Mouse (Mus musculus) left cerebral cortex, adult 8-10 months (tissue): ENCODE data around the gene 1700011L22Rik. TPM values are rescaled to one million over a fixed set of nuclear protein-coding genes. Genes with fewer than 3 reads are reported as not detected.

Experiments used
- DNase-seq, 2 experiments: peaks; one replicate each; pipeline ENCODE4 v3.0.0; 2022; ENCODE audit warnings: low spot score in 2 of 2
- total RNA-seq, 4 experiments: library from RNA; stranded (reverse); gene quantifications; 2 replicates each; pipeline ENCODE4 v1.2.4; 2022

The 1700011L22Rik gene
- total RNA-seq, 4 experiments from 2014 or later, result not detected

DNA sequence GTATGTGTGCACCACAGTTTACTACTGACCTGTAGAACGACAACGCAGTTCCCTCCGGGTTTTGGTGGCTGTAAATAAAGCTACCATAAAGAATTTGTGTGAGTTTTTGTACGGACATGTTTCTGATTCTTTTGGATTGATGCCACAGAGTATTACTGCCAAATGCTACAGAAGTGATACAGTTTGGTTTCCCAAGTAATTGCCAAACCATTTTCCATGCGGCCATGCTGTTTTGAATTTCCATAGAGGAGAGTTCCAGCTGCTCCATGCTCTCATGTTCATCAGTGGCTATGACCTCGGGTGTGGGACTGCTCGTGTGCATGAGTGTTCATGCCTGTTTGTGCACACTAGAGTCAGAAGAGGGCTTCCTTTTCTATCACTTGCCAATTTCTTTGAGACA, 8.4 kb downstream of the 1700011L22Rik start:
- DNase-seq, result no peak

DNA sequence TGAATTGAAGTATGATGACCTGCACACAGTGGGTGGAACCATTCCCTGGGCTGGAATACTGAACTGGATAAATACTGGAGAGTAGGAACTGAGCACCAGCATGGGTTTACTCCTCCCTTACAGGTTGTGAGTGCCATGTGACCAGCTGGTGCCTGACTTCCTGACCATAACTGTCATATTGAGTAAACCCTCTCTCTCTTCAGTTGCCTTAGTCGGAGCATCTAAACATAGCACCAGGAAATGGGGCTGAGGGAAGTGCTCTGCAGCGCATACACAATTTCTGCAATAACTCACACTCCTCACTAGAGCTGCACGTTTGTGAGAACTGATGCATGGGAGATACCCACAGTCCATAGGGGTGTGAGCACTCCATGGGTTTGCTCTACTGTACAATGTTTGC, 9.1 kb downstream of the 1700011L22Rik start:
- no peak for DNase-seq

- DNase-seq, result no peak
Observed at GRCm38 (mm10) chr8:79229266-79229888, 19.0 kb downstream of the 1700011L22Rik start.

- no peak for DNase-seq
Observed at GRCm38 (mm10) chr8:79227916-79228315, 20.5 kb downstream of the 1700011L22Rik start.

GRCm38 (mm10) chr8:79227194-79227593, 21.2 kb downstream of the 1700011L22Rik start:
- no peak for DNase-seq

GRCm38 (mm10) chr8:79226046-79226445, 22.3 kb downstream of the 1700011L22Rik start:
- DNase-seq, result no peak

GRCm38 (mm10) chr8:79225586-79225985, 22.8 kb downstream of the 1700011L22Rik start:
- DNase-seq, result no peak

DNA sequence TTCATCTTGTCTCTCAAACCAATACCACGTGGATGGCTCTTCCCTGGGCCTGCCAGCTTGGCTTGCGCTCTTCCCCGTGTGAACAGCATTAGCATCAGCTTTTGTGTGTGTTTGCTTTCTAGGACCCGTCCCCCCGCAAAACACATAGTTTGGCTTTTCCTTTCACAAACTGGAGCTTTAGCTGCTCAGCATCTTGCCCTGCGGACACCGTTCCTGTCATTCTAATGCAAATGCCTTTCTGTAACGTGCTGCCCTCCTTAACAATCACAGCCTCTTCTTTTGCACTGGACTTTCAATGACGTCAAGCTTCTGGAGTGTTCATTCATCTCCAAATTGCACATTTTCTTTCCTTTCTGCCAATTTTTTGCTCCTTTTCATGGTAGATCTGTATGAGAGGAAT, 24.0 kb downstream of the 1700011L22Rik start:
- DNase-seq, result no peak

- no peak for DNase-seq
Observed at GRCm38 (mm10) chr8:79222752-79223141, 25.6 kb downstream of the 1700011L22Rik start.

DNA sequence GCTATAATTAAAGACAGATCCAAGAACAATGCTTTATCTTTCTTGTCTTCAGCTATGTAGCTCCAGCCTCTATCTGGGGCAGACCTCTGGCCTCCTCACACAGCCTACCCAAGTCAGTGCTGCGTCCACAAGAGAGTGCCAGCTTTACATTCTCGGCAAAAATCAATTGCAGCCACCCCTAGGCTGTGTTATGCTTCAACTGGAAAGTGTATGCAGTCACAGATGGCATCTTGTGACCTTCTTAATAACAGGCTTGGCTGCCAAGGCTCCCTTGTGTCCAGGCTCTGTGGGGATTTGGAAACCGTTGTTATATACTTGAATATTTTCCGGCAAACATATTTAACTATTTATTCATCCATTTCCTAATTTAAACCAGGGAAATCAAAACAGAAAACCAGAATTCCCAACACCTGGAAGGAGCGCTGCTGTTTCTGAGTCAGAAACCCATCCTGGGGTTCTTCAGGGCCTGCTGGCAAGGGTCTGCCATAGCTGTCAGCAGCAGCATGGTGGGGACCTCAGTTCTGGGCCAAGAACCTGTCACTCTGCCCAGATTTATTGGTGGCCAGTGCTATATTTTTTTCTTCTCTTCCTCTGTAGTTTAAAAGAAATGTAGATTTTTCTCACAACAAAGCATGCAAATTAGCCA, 26.1 kb downstream of the 1700011L22Rik start:
- no peak for DNase-seq

DNA sequence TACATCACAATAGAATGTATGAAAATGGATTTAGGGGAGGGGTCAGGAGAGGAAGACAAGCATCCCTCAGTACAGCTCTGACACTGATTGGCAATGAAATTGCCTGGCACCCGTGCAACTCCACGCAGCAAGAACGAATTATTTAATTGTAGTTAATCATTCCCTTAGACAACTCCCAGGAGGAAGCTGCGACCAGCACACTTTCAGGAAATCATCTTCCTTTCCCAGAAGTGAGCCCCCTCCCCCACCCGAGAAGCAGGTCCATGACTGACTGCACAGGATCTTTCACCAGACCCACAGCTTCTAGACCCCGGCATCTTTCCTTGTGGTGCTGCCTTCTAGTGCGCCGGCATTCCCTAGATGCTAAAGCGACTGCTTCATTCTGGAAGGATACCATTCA, 36.7 kb downstream of the 1700011L22Rik start:
- no peak for DNase-seq

GRCm38 (mm10) chr8:79209641-79210358, 38.6 kb downstream of the 1700011L22Rik start:
- DNase-seq, result no peak

DNA sequence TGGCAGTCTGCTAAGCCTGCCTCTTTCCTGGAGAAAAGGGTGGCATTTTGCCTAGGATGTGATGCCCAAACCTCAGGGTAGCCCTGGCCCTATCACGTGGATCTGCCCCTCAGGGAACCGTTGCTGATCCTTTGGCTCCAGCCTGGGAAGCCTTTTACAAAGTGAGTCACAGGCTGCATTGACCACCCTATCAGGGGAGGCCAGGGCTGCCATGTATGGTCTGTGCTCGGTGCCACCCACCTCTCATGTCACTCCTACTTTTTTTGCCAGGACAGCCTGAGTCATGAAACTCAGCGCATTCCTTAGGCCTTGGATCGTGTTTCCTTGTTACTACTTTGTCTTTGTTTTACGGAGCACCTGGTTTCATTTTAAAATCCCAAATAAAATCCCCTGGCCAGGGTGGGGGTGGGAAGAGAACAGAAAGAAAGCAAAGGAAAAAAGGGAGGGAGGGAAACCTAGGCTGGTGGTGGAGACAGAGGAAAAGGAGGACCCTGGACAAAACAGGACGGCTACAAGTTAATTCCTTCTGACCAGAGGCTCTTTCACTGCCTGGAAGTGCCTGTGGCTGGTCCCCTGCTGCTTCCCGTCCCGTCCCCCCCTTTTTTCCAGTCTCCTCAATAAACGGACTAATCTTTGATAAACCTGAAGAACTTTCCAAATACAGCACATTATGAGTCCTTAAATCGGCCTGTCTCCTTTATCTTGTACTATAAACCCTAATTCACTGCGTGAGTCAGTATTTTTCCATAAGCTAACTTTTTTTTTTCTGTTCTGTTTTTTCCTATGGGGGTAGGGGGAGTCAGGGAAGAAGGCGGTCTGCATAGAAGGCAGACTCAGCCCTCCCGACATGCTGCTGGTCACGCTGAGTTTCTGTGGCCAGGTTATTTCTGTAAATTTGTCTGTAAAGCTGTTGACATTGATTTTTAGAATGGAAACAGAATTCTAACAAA, 39.4 kb downstream of the 1700011L22Rik start:
- no peak for DNase-seq

DNA sequence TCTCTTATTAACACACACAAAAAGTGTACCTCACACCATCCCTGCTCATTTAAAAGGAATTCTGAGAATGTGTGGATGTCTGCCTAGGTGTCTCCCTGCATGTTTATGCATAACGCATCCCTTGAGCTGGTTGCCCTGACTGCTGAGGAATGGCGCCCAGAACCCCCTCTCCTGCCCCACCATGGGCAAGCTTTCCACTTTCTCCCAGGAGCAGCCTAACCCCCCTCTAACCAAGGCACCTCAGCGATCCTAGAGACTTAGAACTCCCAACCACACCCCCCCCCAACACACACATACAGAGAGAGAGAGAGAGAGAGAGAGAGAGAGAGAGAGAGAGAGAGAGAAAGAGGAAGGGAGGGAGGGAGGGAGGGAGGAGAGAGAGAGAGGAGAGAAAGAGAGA, 40.2 kb downstream of the 1700011L22Rik start:
- no peak for DNase-seq

DNA sequence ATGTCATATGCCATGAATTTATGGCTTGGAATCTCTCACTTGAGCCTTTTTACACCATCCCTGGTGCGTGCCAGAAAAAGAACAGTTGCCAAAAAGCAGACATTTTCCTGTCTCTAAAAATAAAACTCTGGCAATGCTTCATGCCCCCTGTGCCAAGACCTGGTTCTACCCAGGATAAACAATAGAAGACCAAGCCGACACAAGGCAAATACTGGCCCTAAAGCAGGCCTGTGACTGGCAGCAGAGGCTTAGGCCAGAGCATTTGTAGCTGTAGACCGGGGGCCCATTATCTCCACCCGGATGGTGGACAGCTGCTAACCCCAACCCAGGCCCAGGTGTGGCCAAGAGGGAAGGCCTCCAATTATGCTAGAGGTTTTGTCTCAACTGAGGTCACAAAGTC, 41.5 kb downstream of the 1700011L22Rik start:
- no peak for DNase-seq

GRCm38 (mm10) chr8:79201446-79202147, 46.8 kb downstream of the 1700011L22Rik start:
- DNase-seq, result no peak

- no peak for DNase-seq
Observed at GRCm38 (mm10) chr8:79198675-79199074, 49.7 kb downstream of the 1700011L22Rik start.

- no peak for DNase-seq
Observed at GRCm38 (mm10) chr8:79196481-79196880, 51.9 kb downstream of the 1700011L22Rik start.

DNA sequence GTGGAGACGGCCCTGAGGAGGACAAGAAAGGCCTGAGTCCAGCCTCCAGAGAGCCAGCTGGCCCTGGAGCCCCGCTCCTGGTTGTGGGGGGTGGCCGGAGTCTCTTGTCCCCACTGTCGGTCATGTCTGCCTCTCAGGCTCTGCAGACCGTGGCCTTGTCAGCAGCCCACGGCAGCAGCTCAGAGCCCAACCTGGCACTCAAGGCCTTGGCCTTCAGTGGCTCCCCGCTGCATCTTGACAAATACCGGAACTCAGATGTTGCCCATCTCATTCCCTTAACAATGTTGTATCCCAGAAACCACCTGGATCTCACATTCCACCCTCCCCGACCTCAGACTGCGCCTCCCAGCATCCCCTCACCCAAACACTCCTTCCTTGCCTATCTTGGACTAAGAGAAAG, 58.3 kb downstream of the 1700011L22Rik start:
- DNase-seq, result no peak

- DNase-seq, result no peak
Observed at GRCm38 (mm10) chr8:79185488-79185887, 62.9 kb downstream of the 1700011L22Rik start.

DNA sequence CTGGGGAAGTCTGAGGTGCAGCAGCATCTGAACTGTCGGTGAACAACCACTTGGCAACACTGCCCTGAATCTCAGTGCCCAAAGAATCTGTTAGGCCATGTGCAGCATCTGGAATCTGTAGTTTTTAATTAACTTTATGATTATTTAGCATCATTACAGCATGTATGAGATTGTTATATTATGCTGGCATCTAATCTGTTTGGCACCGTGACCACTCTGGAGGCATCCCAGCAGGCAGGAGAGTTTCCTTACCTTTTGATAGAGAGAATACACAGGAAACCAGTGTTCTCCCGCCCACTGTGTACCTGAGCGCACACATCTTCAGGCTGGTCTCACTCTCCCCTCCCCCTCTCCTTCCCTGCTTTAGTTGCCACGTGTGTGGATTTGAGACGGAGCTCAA, 68.7 kb downstream of the 1700011L22Rik start:
- no peak for DNase-seq
